Mouse (Mus musculus): ENCODE measurements at regions not wholly inside any gene's neighbourhood (a gene's known extent, or its start where the extent isn't known, plus 50 kb on each side); places are given as distances from the start of the nearest gene placed in this dataset.

DNA sequence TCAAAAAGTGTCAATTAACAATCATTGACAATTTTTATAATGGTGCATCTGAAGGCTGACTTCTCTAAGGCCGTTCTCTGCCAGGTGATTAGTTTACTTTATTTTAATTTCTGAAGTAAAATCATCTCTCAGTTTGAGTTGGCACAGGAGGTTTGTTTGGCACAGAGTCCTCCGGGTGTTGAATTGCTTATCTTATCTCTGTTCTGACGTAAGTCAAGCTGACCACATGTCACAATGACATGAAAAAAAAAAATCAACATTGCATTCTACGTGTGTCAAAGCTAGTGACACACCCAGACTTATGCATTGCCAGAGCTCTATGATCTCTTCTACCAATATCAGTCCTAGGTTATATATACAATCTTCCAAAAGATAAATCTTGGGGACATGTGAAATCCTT is 146.4 kb downstream of the Ifi44 start:
- H3K36me3 ChIP-seq (ENCODE audit: control insufficient read depth in 1 of 2, insufficient read depth in 2 of 2, low read length in 2 of 2) = no peaks in the 10 kb centered on the region
- H3K27me3 ChIP-seq (ENCODE audit: control insufficient read depth in 1 of 2, insufficient read depth in 2 of 2, low read length in 2 of 2) = no peaks in the 10 kb centered on the region
- no peak overlapping the region for H3K4me3 ChIP-seq (ENCODE audit: control insufficient read depth in 1 of 2, insufficient read depth in 1 of 2, low read depth in 2 of 2, low read length in 2 of 2)
- no peak for DNase-seq (ENCODE audit: low read depth, low spot score)
- TF ChIP-seq ELF1 (IDR thresholded peaks at IDR 0.05; ENCODE audit: low read depth, low read length) (no peak), EP300 (IDR thresholded peaks at IDR 0.05; ENCODE audit: low read depth in 1 of 2, low read length in 2 of 2) (no peak), JUND (IDR thresholded peaks at IDR 0.05; ENCODE audit: low read depth, low read length) (no peak), UBTF (IDR thresholded peaks at IDR 0.05; ENCODE audit: borderline replicate concordance, insufficient read depth, low read depth, low read length) (no peak), NRF1 (IDR thresholded peaks at IDR 0.05; ENCODE audit: insufficient read depth, low read depth, low read length, poor library complexity, severe bottlenecking) (no peak), TCF12 (IDR thresholded peaks at IDR 0.05; ENCODE audit: low read depth, low read length) (no peak), SMC3 (IDR thresholded peaks at IDR 0.05; ENCODE audit: low read depth, low read length) (no peak), CHD2 (IDR thresholded peaks at IDR 0.05; ENCODE audit: low read length) (no peak), ZMIZ1 (IDR thresholded peaks at IDR 0.05; ENCODE audit: low read depth, low read length) (no peak), GATA1 (IDR thresholded peaks at IDR 0.05; ENCODE audit: low read depth, low read length) (no peak), RCOR1 (IDR thresholded peaks at IDR 0.05; ENCODE audit: low read depth, low read length) (no peak), MYC (IDR thresholded peaks at IDR 0.05; ENCODE audit: low read depth, low read length) (no peak), MXI1 (IDR thresholded peaks at IDR 0.05; ENCODE audit: low read depth, low read length) (no peak)
- H3K9ac ChIP-seq (ENCODE audit: control insufficient read depth, low read depth, low read length, poor library complexity, severe bottlenecking) = no peak overlapping the region
- H3K79me2 ChIP-seq (ENCODE audit: control insufficient read depth, insufficient read depth, low read length, poor library complexity) = no peaks in the 10 kb centered on the region
- no peaks in the 10 kb centered on the region for H3K4me1 ChIP-seq (ENCODE audit: control insufficient read depth in 1 of 2, insufficient read depth in 2 of 2, low read length in 2 of 2)
- H3K9me3 ChIP-seq (replicated peaks; ENCODE audit: insufficient read depth, low read length) = no peaks in the 10 kb centered on the region
- no peak overlapping the region for H3K27ac ChIP-seq (ENCODE audit: control insufficient read depth, low read depth, low read length)
